Mouse (Mus musculus) heart, postnatal 25 days (tissue): ENCODE data around the gene Lct. TPM values are rescaled to one million over a fixed set of nuclear protein-coding genes. Genes with fewer than 3 reads are reported as not detected.

Experiments used
- total RNA-seq, 2 experiments: library from RNA; stranded (reverse); gene quantifications; 2 replicates each; pipeline ENCODE4 v1.2.3; 2021

The Lct gene
- total RNA-seq, 2 experiments from 2014 or later, result not detected

Other genes starting within 250 kb of the Lct start
- gene Zranb3, start 225.3 kb downstream of the Lct start, total RNA-seq, result 1 to 10 TPM; 3.5 to 3.8 TPM
- gene R3hdm1, start 225.0 kb downstream of the Lct start, total RNA-seq, result 10 to 100 TPM; 50.2 to 51.6 TPM
- gene Ubxn4, start 84.4 kb downstream of the Lct start, total RNA-seq, result 10 to 100 TPM; 33.4 to 37.6 TPM
- gene Mcm6, start 31.3 kb upstream of the Lct start, total RNA-seq, result 1 to 10 TPM; 6.3 to 6.4 TPM
- gene Dars, start 89.0 kb upstream of the Lct start, total RNA-seq, result 10 to 100 TPM; 61.0 to 63.0 TPM